Mouse (Mus musculus) hindbrain, embryonic 10.5 days (tissue): ENCODE data around the gene Thbs3. TPM values are rescaled to one million over a fixed set of nuclear protein-coding genes. Genes with fewer than 3 reads are reported as not detected.
"Not testable (repeated sequence)": the region's sequence is repeated elsewhere in the genome, so short reads cannot be mapped to it uniquely, and the experiment has no call there.

Source experiments
- DNase-seq: peaks from one replicate; pipeline ENCODE4 v3.0.0-alpha.2; 2017; ENCODE audit warnings: low spot score
- H3K27ac ChIP-seq: fragments of 300-500 bp; sonication (generic); 2 replicates; pipeline ENCODE4 v1.5.1; 2016; ENCODE audit warnings: mild to moderate bottlenecking, moderate library complexity
- H3K27me3 ChIP-seq: fragments of 300-500 bp; sonication (generic); 2 replicates; pipeline ENCODE4 v1.6.1; 2016; ENCODE audit warnings: mild to moderate bottlenecking; ENCODE audit not compliant: poor library complexity, insufficient read depth, severe bottlenecking
- H3K36me3 ChIP-seq: fragments of 300-500 bp; sonication (generic); 2 replicates; pipeline ENCODE4 v1.6.1; 2016; ENCODE audit warnings: mild to moderate bottlenecking, moderate library complexity
- H3K4me1 ChIP-seq: fragments of 300-500 bp; sonication (generic); replicated peaks from 2 replicates; pipeline ENCODE4 v1.6.1; 2016; ENCODE audit warnings: mild to moderate bottlenecking
- H3K4me3 ChIP-seq: fragments of 300-500 bp; sonication (generic); 2 replicates; pipeline ENCODE4 v1.5.1; 2016; ENCODE audit warnings: mild to moderate bottlenecking, moderate library complexity
- H3K9me3 ChIP-seq: fragments of 300-500 bp; sonication (generic); 2 replicates; pipeline ENCODE4 v1.6.1; 2016; ENCODE audit warnings: mild to moderate bottlenecking, moderate library complexity
- WGBS: fragments of 180-500 bp; shearing (Covaris S2); methylation state at CpG from one replicate; pipeline ENCODE4 v1.1.7; 2016; 5-methylcytosine and 5-hydroxymethylcytosine counted together
- polyA plus RNA-seq: library from polyadenylated mRNA; unstranded; fragments of >200 nt; fragmentation: Nextera tagmentation; extraction: Ambion mirVana; gene quantifications from 2 replicates; pipeline ENCODE4 v1.2.1, GENCODE M21; 2016

Gene Thbs3
- polyA plus RNA-seq, 1 experiment from 2014 or later, result 74.7 TPM

DNA sequence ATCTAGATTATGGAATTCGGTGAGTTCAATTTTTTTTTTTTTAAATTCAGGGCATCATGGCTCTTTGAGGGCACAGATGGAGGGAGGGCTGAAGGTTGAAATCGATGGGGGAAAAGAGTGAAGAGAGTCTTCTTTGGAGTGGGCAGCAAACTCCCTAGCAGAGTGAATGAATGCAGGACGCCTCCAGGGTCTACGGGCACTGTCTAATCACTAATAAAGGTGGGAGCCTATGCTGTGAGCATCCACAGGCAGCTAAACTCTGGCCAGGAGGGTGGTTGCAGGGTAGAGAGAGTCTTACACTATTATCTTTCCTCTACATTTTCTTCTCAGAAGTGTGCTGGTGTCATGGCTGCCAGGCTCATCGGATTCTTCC lies 11.9 kb upstream of the Thbs3 start:
- Histone ChIP-seq H3K27me3 (no peaks in the 10 kb centered on the region), H3K27ac (peak overlapping the region; percentile 80), H3K4me1 (peaks cover 9% of the 10 kb centered on the region), H3K36me3 (peaks cover 40% of the 10 kb centered on the region), H3K9me3 (no peaks in the 10 kb centered on the region), H3K4me3 (peak overlapping the region; percentile 67)
- DNase-seq, result no peak
- WGBS, result 42% methylated on average over 5 of the region's 5 CpGs

DNA sequence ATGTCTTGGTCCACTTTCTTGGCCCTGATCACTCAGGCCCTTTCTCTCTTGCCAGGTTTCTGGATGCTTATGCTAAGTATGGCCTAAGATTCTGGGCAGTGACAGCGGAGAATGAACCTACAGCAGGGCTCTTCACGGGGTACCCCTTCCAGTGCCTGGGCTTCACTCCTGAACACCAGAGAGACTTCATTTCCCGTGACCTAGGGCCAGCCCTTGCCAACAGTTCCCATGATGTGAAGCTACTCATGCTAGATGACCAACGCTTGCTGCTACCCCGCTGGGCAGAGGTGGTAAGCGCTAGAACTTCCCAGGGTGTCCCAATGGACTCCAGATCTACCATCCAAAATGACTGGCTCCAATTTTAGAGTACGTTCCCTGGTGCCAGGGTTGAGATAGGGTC lies 8.9 kb upstream of the Thbs3 start:
- peaks cover 70% of the 10 kb centered on the region for H3K36me3 ChIP-seq
- WGBS, result 94% methylated on average over 7 of the region's 7 CpGs
- no peak overlapping the region for H3K27ac ChIP-seq
- H3K9me3 ChIP-seq, result no peaks in the 10 kb centered on the region
- no peak overlapping the region for H3K4me3 ChIP-seq
- peaks cover 9% of the 10 kb centered on the region for H3K4me1 ChIP-seq
- DNase-seq, result no peak
- no peaks in the 10 kb centered on the region for H3K27me3 ChIP-seq

DNA sequence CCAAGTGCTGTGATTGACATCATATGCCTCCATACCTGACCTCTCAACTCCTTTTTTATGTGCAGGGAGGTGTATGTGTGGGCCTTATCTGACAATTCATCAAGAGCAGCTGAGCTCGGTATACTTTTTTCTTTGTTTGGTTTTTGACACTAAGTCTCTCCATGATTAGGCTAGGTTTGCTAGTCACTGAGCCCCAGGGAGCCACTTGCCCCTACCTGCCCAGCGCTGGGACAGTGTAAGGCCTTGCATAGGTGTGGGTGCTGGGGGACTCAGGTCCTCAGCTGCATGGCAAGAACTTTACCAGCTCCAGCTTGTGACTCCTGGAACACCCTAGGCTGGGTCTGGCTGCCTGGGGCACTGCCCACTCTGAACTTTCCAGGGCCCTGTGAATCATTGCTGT lies 8.3 kb upstream of the Thbs3 start:
- H3K4me1 ChIP-seq, result peaks cover 9% of the 10 kb centered on the region
- no peaks in the 10 kb centered on the region for H3K9me3 ChIP-seq
- H3K4me3 ChIP-seq, result no peak overlapping the region
- WGBS, result 89% methylated on average over 2 of the region's 2 CpGs
- peaks cover 72% of the 10 kb centered on the region for H3K36me3 ChIP-seq
- no peak overlapping the region for H3K27ac ChIP-seq
- no peak for DNase-seq
- no peaks in the 10 kb centered on the region for H3K27me3 ChIP-seq

DNA sequence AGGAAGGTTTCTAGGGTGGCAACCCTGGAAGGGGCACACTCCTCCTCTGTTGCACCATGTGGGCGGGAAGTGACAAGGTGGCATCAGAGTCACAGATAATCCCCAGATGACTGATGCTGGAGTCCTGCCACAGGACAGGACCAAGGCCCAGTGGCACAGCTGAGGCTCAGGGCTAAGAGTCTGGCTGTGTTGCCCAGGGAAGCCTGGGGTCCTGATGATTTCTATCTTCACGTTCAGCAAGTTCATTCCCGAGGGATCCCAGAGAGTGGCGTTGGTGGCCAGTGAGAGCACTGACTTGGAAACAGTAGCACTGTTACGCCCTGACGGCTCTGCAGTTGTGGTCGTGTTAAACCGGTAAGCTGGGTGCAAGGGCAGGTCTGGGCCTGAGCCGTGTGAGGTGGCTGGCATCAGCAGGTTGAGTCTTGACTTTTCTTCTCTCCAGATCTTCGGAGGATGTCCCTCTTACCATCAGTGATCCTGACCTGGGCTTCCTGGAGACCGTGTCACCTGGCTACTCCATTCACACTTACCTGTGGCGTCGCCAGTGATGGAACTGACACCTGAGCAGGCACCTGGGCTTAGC lies 6.8 kb upstream of the Thbs3 start:
- Histone ChIP-seq H3K27ac (no peak overlapping the region), H3K4me3 (no peak overlapping the region), H3K36me3 (peaks cover 72% of the 10 kb centered on the region), H3K9me3 (no peaks in the 10 kb centered on the region), H3K4me1 (peaks cover 16% of the 10 kb centered on the region), H3K27me3 (no peaks in the 10 kb centered on the region)
- WGBS, result 95% methylated on average over 13 of the region's 13 CpGs
- no peak for DNase-seq

DNA sequence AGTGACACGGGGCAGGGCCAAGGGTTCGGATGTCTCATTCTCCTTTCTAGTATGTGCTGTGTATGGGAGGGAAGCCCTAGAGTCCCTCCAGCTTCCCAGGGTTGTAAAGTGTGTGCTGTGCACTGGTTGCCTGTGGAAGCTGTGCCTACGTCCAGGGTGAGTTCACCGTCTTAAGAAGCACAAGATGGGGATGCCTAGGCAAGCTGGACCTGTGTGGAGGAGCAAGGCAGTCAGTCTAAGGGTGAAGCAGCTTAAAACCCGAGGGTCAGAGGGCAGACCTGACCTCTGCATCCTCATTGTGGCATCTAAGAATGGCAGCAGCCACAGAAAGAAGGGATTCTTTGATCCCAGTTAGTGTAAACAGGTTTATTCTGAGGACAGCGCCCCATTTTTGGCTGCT lies 6.2 kb upstream of the Thbs3 start:
- no peak for DNase-seq
- peaks cover 72% of the 10 kb centered on the region for H3K36me3 ChIP-seq
- 91% methylated on average over 6 of the region's 6 CpGs for whole genome bisulfite sequencing
- no peak overlapping the region for H3K27ac ChIP-seq
- no peak overlapping the region for H3K4me3 ChIP-seq
- no peaks in the 10 kb centered on the region for H3K9me3 ChIP-seq
- H3K27me3 ChIP-seq, result no peaks in the 10 kb centered on the region
- H3K4me1 ChIP-seq, result peaks cover 14% of the 10 kb centered on the region

DNA sequence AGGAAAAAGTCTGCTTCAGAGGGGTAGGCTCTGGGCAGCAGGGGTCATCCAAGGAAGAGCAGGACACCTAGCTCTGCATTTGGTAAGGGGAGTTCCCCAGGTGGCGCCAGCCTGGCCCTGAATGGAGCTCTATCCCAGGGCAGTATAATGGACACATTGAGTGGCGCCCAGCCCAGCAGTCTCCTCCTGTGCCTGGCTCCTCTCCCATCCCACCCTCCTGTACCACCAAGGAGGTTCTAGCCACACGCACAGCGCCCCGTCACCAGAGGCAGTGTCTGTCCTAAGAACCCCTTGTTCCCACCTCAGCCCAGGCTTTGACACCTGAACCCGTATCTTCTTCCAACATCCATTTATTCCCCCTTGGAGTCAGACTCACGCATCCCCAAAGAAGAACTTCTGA lies 5.2 kb upstream of the Thbs3 start:
- Histone ChIP-seq H3K4me1 (peaks cover 20% of the 10 kb centered on the region), H3K9me3 (no peaks in the 10 kb centered on the region), H3K4me3 (no peak overlapping the region), H3K36me3 (peaks cover 66% of the 10 kb centered on the region), H3K27ac (no peak overlapping the region), H3K27me3 (no peaks in the 10 kb centered on the region)
- 90% methylated on average over 7 of the region's 7 CpGs for WGBS
- no peak for DNase-seq

DNA sequence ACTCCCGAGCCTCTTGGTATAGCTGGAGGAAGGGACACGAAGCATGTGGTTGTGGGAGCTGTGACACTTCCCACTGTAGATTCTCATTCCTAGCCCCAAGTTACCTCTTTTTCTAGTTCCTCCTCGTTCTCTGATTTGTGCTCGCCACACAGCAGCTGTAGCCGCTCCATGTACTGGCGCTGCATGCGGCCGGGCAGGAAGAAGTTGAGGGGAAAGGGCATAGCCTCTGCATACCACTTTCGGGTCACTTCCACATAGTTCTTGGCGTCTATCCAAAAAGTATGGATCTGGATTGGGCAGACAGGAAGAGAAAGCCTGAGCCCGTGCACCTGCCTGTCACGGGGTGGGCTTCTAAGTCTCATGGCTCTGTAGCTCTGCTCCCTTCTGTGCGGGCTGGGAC lies 4.8 kb upstream of the Thbs3 start:
- no peak for DNase-seq
- no peaks in the 10 kb centered on the region for H3K27me3 ChIP-seq
- H3K36me3 ChIP-seq, result peaks cover 61% of the 10 kb centered on the region
- WGBS, result 92% methylated on average over 13 of the region's 13 CpGs
- no peak overlapping the region for H3K4me3 ChIP-seq
- H3K27ac ChIP-seq, result no peak overlapping the region
- H3K9me3 ChIP-seq, result no peaks in the 10 kb centered on the region
- peaks cover 24% of the 10 kb centered on the region for H3K4me1 ChIP-seq

DNA sequence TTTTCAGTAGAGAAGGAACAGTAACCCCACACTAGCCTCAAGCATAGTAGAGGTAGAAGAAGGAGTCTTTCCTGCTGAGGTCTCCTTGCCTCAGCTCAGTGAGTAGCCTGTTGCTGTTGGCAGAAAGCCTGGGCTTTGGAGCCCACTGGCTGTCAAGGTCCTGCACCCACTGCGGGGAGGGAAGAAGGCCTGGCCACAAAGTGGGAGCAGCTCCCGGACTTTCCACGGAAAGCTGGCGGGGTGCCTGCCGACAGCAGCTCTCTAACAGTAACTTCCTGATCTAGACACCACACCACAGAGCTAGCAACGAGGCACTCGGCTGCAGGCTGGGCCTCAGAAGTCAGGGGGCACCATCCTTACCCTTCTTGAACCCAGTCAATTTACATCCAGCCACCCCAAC lies 4.2 kb upstream of the Thbs3 start:
- Histone ChIP-seq H3K9me3 (no peaks in the 10 kb centered on the region), H3K27ac (no peak overlapping the region), H3K36me3 (peaks cover 56% of the 10 kb centered on the region), H3K4me3 (no peak overlapping the region), H3K4me1 (peaks cover 30% of the 10 kb centered on the region), H3K27me3 (no peaks in the 10 kb centered on the region)
- no peak for DNase-seq
- WGBS, result 89% methylated on average over 7 of the region's 7 CpGs

DNA sequence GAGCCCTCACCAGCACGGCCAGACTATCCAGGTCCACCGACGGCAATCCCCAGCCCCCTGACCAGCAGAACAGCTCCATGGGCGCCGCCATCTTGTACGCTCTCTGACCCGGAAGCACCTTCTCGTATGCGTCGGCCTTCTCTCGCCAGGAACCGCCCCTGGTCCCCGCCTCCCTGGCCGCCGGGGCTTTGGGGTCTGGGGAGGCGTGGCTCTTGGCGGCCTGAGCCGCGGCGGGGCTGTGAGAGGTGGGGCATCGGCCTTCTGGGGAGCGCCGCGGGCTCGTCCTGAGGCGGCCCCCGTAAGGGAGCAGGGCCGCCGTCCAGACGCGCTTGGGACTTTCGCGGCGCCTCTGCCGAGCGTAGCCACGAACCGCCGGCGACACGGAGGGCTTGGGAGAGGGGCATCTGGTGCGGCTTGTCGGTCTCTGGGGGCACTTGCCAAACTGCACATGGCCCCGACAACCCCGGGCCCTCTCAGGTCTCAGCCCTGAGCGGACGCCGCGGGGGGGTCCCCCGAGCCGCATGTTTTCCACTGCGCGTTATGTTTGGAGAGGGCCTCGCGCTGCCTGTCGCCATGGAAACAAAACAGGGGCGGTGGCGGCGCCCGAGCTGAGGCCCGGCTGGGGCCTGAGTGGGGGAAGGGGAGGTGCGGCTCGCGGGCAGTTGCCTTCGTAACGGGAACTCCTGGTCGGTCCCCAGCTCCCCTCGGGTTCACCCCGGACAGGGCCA lies 1.0 kb upstream of the Thbs3 start:
- H3K4me3 ChIP-seq, result peak overlapping the region; percentile 68
- peaks cover 39% of the 10 kb centered on the region for H3K36me3 ChIP-seq
- peak overlapping the region; percentile 98 for H3K27ac ChIP-seq
- no peaks in the 10 kb centered on the region for H3K27me3 ChIP-seq
- WGBS, result under 1% methylated on average over 69 of the region's 69 CpGs
- peaks cover 61% of the 10 kb centered on the region for H3K4me1 ChIP-seq
- DNase-seq, result peak; percentile 94
- H3K9me3 ChIP-seq, result no peaks in the 10 kb centered on the region

DNA sequence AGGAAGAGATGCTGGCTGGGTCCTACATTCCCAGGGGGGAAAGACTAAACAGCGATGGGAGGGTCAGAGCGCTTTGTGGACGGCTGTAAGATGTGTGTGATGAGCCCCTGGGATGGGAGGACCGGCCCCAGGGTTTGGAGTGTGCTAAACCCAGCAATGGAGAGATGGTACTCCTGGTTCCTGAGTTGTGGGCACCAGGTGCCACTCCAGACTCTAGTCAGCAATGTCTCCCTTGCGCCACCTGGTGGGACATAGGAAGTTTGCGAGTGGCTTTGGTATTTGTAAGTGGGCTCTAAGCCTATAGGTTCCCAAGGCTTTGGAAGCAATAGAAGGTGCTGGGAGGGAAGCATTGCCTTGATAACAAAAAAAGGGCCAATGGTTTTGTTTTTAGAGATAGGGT lies 873 bp downstream of the Thbs3 start:
- peaks cover 37% of the 10 kb centered on the region for H3K36me3 ChIP-seq
- DNase-seq, result peak; percentile 88
- H3K27ac ChIP-seq, result peak overlapping the region; percentile 98
- WGBS, result 0% methylated on average over 6 of the region's 6 CpGs
- peaks cover 77% of the 10 kb centered on the region for H3K4me1 ChIP-seq
- no peaks in the 10 kb centered on the region for H3K27me3 ChIP-seq
- H3K9me3 ChIP-seq, result no peaks in the 10 kb centered on the region
- H3K4me3 ChIP-seq, result peak overlapping the region; percentile 68

DNA sequence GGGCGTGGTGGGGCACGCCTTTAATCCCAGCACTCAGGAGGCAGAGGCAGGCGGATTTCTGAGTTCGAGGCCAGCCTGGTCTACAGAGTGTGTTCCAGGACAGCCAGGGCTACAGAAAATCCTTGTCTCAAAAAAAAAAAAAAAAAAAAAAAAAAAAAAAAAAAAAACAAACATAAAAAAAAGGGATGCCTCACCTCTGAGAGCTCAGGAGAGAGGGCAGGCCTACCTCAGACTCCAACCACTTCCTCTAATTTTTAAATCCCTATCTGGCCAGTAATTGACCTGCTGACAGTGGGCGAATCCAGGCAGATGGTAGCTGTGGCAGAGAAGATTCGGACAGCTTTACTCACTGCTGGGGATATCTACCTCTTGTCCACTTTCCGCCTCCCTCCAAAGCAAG lies 1.4 kb downstream of the Thbs3 start:
- not testable (repeated sequence) for DNase-seq, H3K9me3 ChIP-seq, H3K27me3 ChIP-seq
- peak overlapping the region; percentile 50; the same call in 1 of the 2 replicates for H3K27ac ChIP-seq
- H3K36me3 ChIP-seq, result peaks cover 38% of the 10 kb centered on the region
- peaks cover 83% of the 10 kb centered on the region for H3K4me1 ChIP-seq
- 74% methylated on average over 7 of the region's 7 CpGs for WGBS
- H3K4me3 ChIP-seq, result peak overlapping the region; percentile 68; the same call in 1 of the 2 replicates

DNA sequence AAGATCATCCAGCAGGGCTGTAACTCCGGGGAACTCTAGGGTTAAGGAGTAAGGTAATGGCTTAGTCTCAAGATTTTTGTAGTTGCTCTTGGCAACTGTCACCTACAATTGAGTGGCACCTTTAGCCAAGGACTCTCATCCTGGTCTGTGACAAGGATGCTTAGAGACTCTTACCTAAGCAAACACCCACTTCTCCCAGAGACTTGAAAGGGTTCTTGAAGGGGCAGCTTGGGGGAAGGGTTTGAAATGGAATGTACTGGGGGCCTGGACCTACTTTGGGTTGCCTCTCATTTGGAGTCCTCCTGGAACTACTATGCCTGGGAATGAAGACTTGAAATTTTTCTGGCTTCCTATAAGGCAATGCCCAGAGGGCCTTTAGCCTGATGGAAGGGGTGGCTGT lies 3.3 kb downstream of the Thbs3 start:
- 87% methylated on average over 1 of the region's 1 CpGs for WGBS

DNA sequence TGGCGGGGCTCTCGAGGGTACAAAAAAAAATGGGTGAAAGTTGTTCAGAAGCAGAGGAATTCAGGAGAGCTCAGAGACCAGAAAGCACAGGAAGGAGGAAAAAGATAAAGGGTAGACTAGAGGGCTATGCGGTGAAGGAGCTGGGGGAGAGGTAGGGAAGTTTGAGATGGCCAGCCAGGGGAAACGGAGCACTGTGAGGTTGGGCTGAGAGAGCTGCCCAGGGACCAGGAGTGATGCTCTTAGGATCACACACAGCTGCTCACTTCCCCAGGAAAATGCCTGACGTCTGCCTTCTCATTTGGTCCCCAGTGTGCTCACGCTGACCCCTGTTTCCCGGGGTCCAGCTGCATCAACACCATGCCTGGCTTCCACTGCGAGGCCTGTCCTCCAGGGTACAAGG lies 4.6 kb downstream of the Thbs3 start:
- no peaks in the 10 kb centered on the region for H3K9me3 ChIP-seq
- no peaks in the 10 kb centered on the region for H3K27me3 ChIP-seq
- no peak overlapping the region for H3K4me3 ChIP-seq
- DNase-seq, result peak; percentile 29
- peaks cover 69% of the 10 kb centered on the region for H3K36me3 ChIP-seq
- H3K4me1 ChIP-seq, result peaks cover 91% of the 10 kb centered on the region
- 57% methylated on average over 8 of the region's 8 CpGs for WGBS
- H3K27ac ChIP-seq, result peak overlapping the region; percentile 19

More for the DNA sequence above, 3.3 kb downstream of the Thbs3 start:
- Histone ChIP-seq H3K27me3 (no peaks in the 10 kb centered on the region), H3K9me3 (no peaks in the 10 kb centered on the region), H3K4me1 (peaks cover 86% of the 10 kb centered on the region), H3K36me3 (peaks cover 56% of the 10 kb centered on the region), H3K4me3 (no peak overlapping the region), H3K27ac (peak overlapping the region; percentile 43)
- DNase-seq, result no peak
